Comparison of ENCODE assay signal across 8 mouse cellular contexts in the genomic region with DNA sequence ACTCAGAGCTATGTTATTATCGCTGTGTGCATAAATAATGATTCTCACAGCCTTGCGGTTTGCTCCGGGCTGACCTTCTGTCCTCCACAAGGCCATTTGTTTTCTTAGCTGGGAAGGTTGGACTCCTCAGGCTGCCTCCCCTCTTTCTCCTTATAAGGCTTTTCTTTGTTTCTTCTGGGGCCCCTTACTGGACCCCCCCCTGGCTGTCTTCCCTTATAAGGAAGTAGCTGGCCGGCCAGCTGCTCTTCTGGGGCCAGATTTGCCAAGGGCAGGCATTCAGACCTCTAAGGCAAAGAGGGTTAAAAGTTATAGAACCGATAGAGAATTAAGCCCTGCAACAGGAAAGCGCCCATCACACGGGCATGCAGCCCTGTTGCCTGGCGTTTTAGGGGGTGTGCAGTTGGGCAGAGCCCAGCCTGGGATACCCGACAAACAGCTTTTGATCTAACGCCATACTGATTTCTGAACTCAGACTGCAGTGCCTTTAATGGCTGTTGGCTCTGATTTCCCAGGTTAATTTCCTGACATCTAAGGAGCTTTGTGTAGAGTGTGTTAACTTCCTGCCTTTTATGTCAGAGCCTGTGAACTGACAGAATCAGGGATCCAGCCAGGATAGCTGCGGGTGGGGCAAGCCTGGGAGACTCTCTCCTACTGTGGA.
DNase-seq lines count a peak whose midpoint lies in the region; ATAC-seq and TF ChIP-seq lines count a peak whose summit lies in the region.

No protein-coding gene starts in this region.

- H3K27me3 ChIP-seq in embryonic facial prominence, embryonic 14.5 days (replicated peaks; ENCODE audit: control insufficient read depth, insufficient read depth, low read length), result no peaks in the 10 kb centered on the region
- H3K27me3 ChIP-seq in hindbrain, postnatal 0 days (ENCODE audit: insufficient read depth, low read length), result no peaks in the 10 kb centered on the region
- H3K27me3 ChIP-seq in lung, embryonic 15.5 days, result no peaks in the 10 kb centered on the region

- H3K4me3 ChIP-seq in embryonic facial prominence, embryonic 14.5 days (ENCODE audit: low read depth, low read length), result no peak overlapping the region
- H3K4me3 ChIP-seq in hindbrain, postnatal 0 days (ENCODE audit: low read length), result no peak overlapping the region
- no peak overlapping the region for H3K4me3 ChIP-seq in lung, embryonic 15.5 days

- peak overlapping the region; percentile 31 for H3K4me2 ChIP-seq in embryonic facial prominence, embryonic 14.5 days (ENCODE audit: low read depth, low read length)
- H3K4me2 ChIP-seq in hindbrain, postnatal 0 days (ENCODE audit: low read depth, low read length), result peak overlapping the region; percentile 0; the same call in 1 of the 2 replicates
- peak overlapping the region; percentile 34 for H3K4me2 ChIP-seq in lung, embryonic 15.5 days

- peaks cover 56% of the 10 kb centered on the region for H3K4me1 ChIP-seq in embryonic facial prominence, embryonic 14.5 days (ENCODE audit: control insufficient read depth, insufficient read depth, low read length)
- peaks cover 38% of the 10 kb centered on the region for H3K4me1 ChIP-seq in hindbrain, postnatal 0 days (ENCODE audit: insufficient read depth, low read length)
- H3K4me1 ChIP-seq in lung, embryonic 15.5 days, result peaks cover 61% of the 10 kb centered on the region

- H3K9me3 ChIP-seq in embryonic facial prominence, embryonic 14.5 days (ENCODE audit: control insufficient read depth, low read length), result no peaks in the 10 kb centered on the region
- no peaks in the 10 kb centered on the region for H3K9me3 ChIP-seq in hindbrain, postnatal 0 days (ENCODE audit: low read length)
- H3K9me3 ChIP-seq in lung, embryonic 15.5 days, result no peaks in the 10 kb centered on the region

- DNase-seq in adrenal gland, postnatal 36 days, result peak; percentile 67 to 71
- peak; percentile 75 for DNase-seq in embryonic facial prominence, embryonic 14.5 days (ENCODE audit: low spot score)
- peak; percentile 46 for DNase-seq in hindbrain, postnatal 0 days (ENCODE audit: low spot score)
- peak; percentile 31 for DNase-seq in retina, embryonic 14.5 days (ENCODE audit: low spot score)
- DNase-seq in cerebellum, adult 8-10 months, result no peak
- DNase-seq in layer of hippocampus, postnatal 10 days (ENCODE audit: low spot score in 2 of 2), result no peak
- DNase-seq in frontal cortex, postnatal 10 days (ENCODE audit: low spot score in 2 of 2), result no peak

- no peak for TF ChIP-seq CTCF in hindbrain, postnatal 0 days (IDR thresholded peaks at IDR 0.05; ENCODE audit: low read depth)

- H3K27ac ChIP-seq in embryonic facial prominence, embryonic 14.5 days (replicated peaks; ENCODE audit: low read depth, low read length), result peak overlapping the region; percentile 61
- peak overlapping the region; percentile 57; the same call in 1 of the 2 replicates for H3K27ac ChIP-seq in hindbrain, postnatal 0 days
- peak overlapping the region; percentile 90 for H3K27ac ChIP-seq in lung, embryonic 15.5 days

- no peak overlapping the region for H3K9ac ChIP-seq in embryonic facial prominence, embryonic 14.5 days (ENCODE audit: low read depth, low read length)
- H3K9ac ChIP-seq in hindbrain, postnatal 0 days (replicated peaks; ENCODE audit: low read length), result no peak overlapping the region
- no peak overlapping the region; the same call in 1 of the 2 replicates for H3K9ac ChIP-seq in lung, embryonic 15.5 days

- peak; percentile 58 for ATAC-seq in embryonic facial prominence, embryonic 14.5 days (ENCODE audit: low read depth)
- peak; percentile 31; the same call in 1 of the 2 replicates for ATAC-seq in hindbrain, postnatal 0 days
- peak; percentile 66 for ATAC-seq in lung, embryonic 15.5 days (ENCODE audit: borderline replicate concordance, extremely low read depth, low FRiP score, low TSS enrichment)

- no peaks in the 10 kb centered on the region for H3K36me3 ChIP-seq in embryonic facial prominence, embryonic 14.5 days (ENCODE audit: control insufficient read depth, insufficient read depth, low read length)
- H3K36me3 ChIP-seq in hindbrain, postnatal 0 days (ENCODE audit: insufficient read depth, low read length), result no peaks in the 10 kb centered on the region
- no peaks in the 10 kb centered on the region for H3K36me3 ChIP-seq in lung, embryonic 15.5 days

- WGBS in embryonic facial prominence, embryonic 14.5 days, result 12% methylated on average over 11 of the region's 11 CpGs
- WGBS in hindbrain, postnatal 0 days, result 6% methylated on average over 11 of the region's 11 CpGs
- 4% methylated on average over 11 of the region's 11 CpGs for WGBS in lung, embryonic 15.5 days

Comparison
In these comparisons a context has a peak if more than half of its experiments do, and no peak if none do; other contexts are left out.
1. DNase-seq: peak in adrenal gland, postnatal 36 days (2 of 2), embryonic facial prominence, embryonic 14.5 days (single experiment), hindbrain, postnatal 0 days (single experiment) and retina, embryonic 14.5 days (single experiment); none in cerebellum, adult 8-10 months (single experiment), layer of hippocampus, postnatal 10 days (0 of 2) and frontal cortex, postnatal 10 days (0 of 2).
2. Peak in every context shown above with its lines, with median percentiles within 50 percentile points of each other: ATAC-seq, H3K27ac ChIP-seq and H3K4me2 ChIP-seq.